Mouse (Mus musculus) stomach, embryonic 14.5 days (tissue): Measurements from ENCODE around the gene Aqp8. TPM values are rescaled to one million over a fixed set of nuclear protein-coding genes. Genes with fewer than 3 reads are reported as not detected.
A peak's percentile ranks its signal among the peaks of the same experiment; 100 is the strongest.

Experiments used
- ATAC-seq: fragments of 200-750 bp; cut with Nextera tagmentation; 2 replicates; pipeline ENCODE4 v1.8.0; 2017; ENCODE audit warnings: low read depth, moderate TSS enrichment; ENCODE audit not compliant: insufficient number of reproducible peaks, insufficient read depth, low FRiP score
- H3K27ac ChIP-seq: fragments of 300-500 bp; sonication (generic); 2 replicates; pipeline ENCODE4 v1.5.1; 2014; ENCODE audit warnings: mild to moderate bottlenecking, low read length, moderate library complexity, mixed read lengths
- H3K27me3 ChIP-seq: fragments of 300-500 bp; sonication (generic); 2 replicates; pipeline ENCODE4 v1.6.1; 2014; ENCODE audit warnings: low read length, control low read depth, mixed read lengths; ENCODE audit not compliant: control insufficient read depth, insufficient read depth
- H3K36me3 ChIP-seq: fragments of 300-500 bp; sonication (generic); 2 replicates; pipeline ENCODE4 v1.6.1; 2014; ENCODE audit warnings: mild to moderate bottlenecking, control low read depth, low read length, moderate library complexity, mixed read lengths; ENCODE audit not compliant: control insufficient read depth, insufficient read depth
- H3K4me1 ChIP-seq: fragments of 300-500 bp; sonication (generic); 2 replicates; pipeline ENCODE4 v1.6.1; 2014; ENCODE audit warnings: low read length, control low read depth, mixed read lengths; ENCODE audit not compliant: control insufficient read depth, insufficient read depth
- H3K4me2 ChIP-seq: fragments of 300-500 bp; sonication (generic); replicated peaks from 2 replicates; pipeline ENCODE4 v1.6.1; 2014; ENCODE audit warnings: low read depth, low read length, control low read depth
- H3K4me3 ChIP-seq: fragments of 300-500 bp; sonication (generic); 2 replicates; pipeline ENCODE4 v1.5.1; 2014; ENCODE audit warnings: low read depth, low read length, control low read depth
- H3K9ac ChIP-seq: fragments of 300-500 bp; sonication (generic); replicated peaks from 2 replicates; pipeline ENCODE4 v1.6.1; 2014; ENCODE audit warnings: low read depth, mild to moderate bottlenecking, control low read depth, low read length, moderate library complexity, mixed read lengths
- H3K9me3 ChIP-seq: fragments of 300-500 bp; sonication (generic); 2 replicates; pipeline ENCODE4 v1.6.1; 2016; ENCODE audit warnings: low read depth, low read length, control low read depth; ENCODE audit not compliant: control insufficient read depth
- WGBS: fragments of 180-500 bp; shearing (Covaris S2); extraction: QIAGEN DNeasy Blood & Tissue Kit; methylation state at CpG from one replicate; pipeline ENCODE4 v1.1.7; 2014; 5-methylcytosine and 5-hydroxymethylcytosine counted together
- polyA plus RNA-seq: library from polyadenylated mRNA; unstranded; fragments of >200 nt; fragmentation: Nextera tagmentation; extraction: Ambion mirVana; gene quantifications from 2 replicates; pipeline ENCODE4 v1.2.1, GENCODE M21; 2014

The Aqp8 gene
- polyA plus RNA-seq, 1 experiment from 2014 or later: not detected

DNA sequence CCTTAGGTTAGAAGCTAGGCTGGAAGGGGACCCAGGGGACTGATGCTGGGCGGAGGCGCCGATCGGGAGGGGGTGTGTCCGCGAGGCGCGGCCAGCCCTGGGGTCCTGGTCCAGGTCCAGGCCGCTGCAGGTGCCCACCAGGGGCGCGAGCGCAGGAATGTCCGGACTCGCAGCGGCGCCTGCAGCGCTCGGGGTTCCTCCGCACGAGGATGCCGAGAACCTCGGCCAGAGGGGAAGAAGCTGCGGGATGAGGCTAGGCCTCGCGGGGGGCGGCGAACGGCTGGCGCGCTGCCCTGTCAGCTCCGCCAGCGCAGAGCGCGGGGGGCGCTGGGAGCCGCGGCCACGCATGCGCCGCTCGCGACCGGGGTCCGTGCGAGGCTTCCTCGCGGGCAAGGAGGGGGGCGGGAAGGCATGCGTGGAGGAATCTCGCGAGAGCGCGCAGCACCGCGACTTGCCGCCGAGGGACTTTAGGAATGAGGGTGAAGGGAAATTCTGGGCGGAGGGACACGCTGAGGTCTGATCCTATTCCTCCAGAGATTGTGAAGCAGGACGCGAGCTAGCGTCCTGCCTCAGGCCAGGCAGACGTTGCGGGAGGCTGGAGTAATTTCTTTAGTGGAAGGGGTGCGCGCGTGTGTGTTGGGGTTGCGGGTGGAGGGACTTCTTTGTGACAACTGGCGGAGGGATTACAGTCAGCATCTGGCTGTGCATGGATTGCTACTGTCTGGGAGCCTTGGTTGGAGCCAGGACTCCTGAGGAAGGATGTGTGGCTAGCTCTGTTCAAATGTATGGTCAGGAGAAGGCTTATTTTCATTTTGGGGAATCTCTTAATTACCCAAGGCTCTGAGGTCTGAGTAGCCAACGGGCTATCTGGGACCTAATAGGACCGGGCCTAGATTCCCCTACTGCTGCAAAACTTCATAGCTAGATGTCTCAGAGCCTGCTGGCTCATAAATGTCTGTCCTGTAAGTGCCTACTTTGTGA, 38.4 kb downstream of the Aqp8 start, which contains the start of gene Zkscan2:
Gene Zkscan2, minus strand, starts transcription at position 211 of the 981 bp plus-strand sequence.
- Histone ChIP-seq H3K4me1 (no peaks in the 10 kb centered on the region), H3K27ac (no peak within 1 kb of the TSS), H3K4me2 (peak within 1 kb of the TSS; percentile 91), H3K27me3 (no peaks in the 10 kb centered on the region), H3K9ac (peak within 1 kb of the TSS; percentile 55), H3K36me3 (no peaks in the 10 kb centered on the region), H3K4me3 (peak within 1 kb of the TSS; percentile 63), H3K9me3 (no peaks in the 10 kb centered on the region)
- 1% methylated on average over 68 of the region's 71 CpGs for WGBS
- peak; percentile 91 for ATAC-seq

GRCm38 (mm10) chr7:123503358-123503757, 41.3 kb downstream of the Aqp8 start:
- H3K4me2 ChIP-seq: no peak overlapping the region
- H3K27ac ChIP-seq: no peak overlapping the region
- no peak overlapping the region for H3K9ac ChIP-seq
- no peaks in the 10 kb centered on the region for H3K9me3 ChIP-seq
- no peaks in the 10 kb centered on the region for H3K36me3 ChIP-seq
- H3K27me3 ChIP-seq: no peaks in the 10 kb centered on the region
- H3K4me1 ChIP-seq: no peaks in the 10 kb centered on the region
- 29% methylated on average over 1 of the region's 1 CpGs for WGBS
- H3K4me3 ChIP-seq: no peak overlapping the region
- ATAC-seq: no peak

DNA sequence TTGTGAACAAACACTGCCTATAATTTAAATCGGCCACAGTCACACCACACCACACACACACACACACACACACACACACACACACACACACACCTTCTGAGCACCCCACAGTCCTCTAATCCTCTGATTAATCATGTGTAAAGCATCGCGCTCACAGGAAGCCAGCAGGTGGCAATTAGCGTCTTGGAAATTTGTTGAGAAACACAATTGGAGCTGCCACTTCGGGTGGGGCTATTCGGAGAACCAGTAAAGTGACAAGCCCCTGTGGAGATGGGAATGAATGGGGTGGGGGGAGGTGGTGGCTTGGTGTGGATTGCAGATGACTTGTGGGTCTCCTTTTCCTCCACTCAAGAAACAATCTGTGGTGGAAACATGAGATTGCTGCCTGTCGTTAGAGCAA, 45.9 kb downstream of the Aqp8 start:
- Histone ChIP-seq H3K27ac (no peak overlapping the region), H3K9ac (no peak overlapping the region), H3K9me3 (no peaks in the 10 kb centered on the region), H3K4me3 (no peak overlapping the region), H3K4me2 (no peak overlapping the region), H3K27me3 (no peaks in the 10 kb centered on the region), H3K4me1 (no peaks in the 10 kb centered on the region), H3K36me3 (no peaks in the 10 kb centered on the region)
- WGBS: 78% methylated on average over 7 of the region's 7 CpGs
- no peak for ATAC-seq

Other genes with a start within 250 kb of the Aqp8 start
- 0.15 and 0.20 TPM in 2 replicates for gene Slc5a11, start 247.5 kb upstream of the Aqp8 start, polyA plus RNA-seq
- 49.8 and 51.0 TPM in 2 replicates for gene Lcmt1, start 92.5 kb upstream of the Aqp8 start, polyA plus RNA-seq
- 25.3 and 26.6 TPM in 2 replicates for gene Arhgap17, start 92.4 kb upstream of the Aqp8 start, polyA plus RNA-seq
- 4.5 and 5.1 TPM in 2 replicates for gene Zkscan2, start 38.2 kb downstream of the Aqp8 start, polyA plus RNA-seq